Mouse (Mus musculus) spleen, embryonic (tissue): ENCODE measurements around the gene Josd2.

ENCODE experiments used
- CTCF ChIA-PET: fragments of 350-600 bp; sonication (Branson Sonifier 250); formaldehyde crosslinking; loops from one replicate; lab custom pipeline; 2022; lab: Charles Lee

The Josd2 gene

GRCm38 (mm10) chr7:44467811-44468411 lies at the start of gene Josd2:
TSS of gene Josd2 (plus strand) at chr7:44467980.
- CTCF ChIA-PET, result no interaction called here

DNA sequence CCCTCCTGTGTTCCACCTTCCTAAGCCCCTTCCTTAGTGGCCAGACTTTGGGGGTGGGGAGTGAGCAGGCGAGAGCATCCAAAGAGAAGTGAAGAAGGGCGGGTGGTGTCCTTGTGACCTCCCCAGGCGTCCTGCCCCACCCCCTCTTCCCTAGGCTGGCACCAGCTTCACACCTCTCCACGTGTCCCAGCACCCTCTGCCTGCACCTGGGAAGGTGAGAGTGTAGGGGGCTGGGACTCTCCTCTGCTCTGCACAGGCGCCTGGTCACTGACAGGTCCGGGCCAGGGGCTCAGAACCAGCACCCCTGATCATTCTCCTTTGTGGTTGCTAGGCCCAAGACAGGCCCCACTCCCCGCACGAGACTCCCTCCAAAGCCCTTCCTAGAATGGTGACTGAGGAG lies 40.1 kb upstream of the Josd2 start:
- CTCF ChIA-PET, result no interaction called here

DNA sequence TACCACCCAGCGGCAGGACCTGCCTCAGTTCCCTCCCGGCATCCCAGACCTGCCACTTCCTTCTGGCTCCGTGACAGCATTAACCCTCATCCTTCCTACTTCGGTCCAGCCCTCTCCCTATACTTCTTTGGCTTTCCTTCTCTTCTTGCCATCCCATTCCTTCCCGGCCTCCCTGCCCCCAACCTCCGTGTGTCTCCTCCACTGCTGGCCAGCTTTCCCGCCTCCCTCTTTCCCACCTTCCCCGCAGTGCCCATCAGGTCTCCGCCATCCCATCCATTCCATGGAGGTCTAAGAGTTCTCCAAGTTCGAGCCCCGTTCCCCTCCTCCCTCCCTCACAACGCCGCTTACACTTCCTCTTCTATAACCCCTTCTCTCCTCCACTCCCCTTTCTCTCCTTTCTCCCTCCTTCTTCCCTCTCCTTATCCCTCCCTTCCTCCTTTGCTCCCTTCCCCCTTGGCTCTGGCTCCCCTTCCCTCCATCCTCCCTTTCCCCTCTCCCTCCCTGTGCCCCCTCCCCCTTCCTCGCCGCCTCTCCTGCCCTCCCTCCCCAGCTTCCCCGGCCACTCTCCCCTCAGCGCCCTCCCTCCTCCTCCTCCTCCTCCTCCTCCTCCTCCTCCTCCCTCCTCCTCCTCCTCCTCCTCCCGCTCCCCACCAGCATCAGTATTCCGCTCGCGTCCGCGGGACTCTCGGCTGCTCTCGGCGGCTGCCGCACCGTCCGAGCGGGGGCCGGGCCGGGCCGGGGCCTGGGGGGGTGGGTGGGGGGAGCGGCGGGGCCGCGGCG lies 39.4 kb upstream of the Josd2 start:
- CTCF ChIA-PET, result no interaction called here

DNA sequence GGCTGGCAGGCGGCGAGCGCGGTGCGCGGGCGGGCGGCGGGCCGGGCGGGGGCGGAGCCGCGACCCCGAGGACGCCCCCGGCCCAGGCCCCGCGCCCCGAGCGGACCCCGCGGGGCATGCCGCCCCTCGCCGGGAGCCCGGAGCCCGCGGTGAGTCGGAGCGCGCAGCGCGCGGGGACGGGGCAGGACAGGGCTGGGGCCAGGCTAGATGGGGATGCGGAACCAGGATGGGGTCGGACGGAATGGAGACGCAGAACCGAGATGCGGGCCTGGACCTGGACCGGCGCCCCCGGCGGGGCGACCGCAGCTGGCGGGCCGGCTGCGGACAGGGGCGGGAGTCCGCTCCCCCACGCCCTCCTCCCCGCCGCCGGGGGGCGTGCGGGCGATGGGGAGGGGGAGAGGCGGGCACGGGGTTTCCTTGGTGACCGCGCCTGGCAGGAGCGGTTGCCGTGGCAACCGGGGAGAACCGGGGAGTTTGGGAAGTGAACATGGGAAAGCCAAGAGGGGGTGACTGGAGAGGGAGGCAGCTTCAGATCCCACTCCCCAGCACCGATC lies 38.7 kb upstream of the Josd2 start, which contains the start of gene Lrrc4b:
TSS of gene Lrrc4b (plus strand) at position 51 of the 554 bp plus-strand sequence.
- CTCF ChIA-PET, result no interaction called here

DNA sequence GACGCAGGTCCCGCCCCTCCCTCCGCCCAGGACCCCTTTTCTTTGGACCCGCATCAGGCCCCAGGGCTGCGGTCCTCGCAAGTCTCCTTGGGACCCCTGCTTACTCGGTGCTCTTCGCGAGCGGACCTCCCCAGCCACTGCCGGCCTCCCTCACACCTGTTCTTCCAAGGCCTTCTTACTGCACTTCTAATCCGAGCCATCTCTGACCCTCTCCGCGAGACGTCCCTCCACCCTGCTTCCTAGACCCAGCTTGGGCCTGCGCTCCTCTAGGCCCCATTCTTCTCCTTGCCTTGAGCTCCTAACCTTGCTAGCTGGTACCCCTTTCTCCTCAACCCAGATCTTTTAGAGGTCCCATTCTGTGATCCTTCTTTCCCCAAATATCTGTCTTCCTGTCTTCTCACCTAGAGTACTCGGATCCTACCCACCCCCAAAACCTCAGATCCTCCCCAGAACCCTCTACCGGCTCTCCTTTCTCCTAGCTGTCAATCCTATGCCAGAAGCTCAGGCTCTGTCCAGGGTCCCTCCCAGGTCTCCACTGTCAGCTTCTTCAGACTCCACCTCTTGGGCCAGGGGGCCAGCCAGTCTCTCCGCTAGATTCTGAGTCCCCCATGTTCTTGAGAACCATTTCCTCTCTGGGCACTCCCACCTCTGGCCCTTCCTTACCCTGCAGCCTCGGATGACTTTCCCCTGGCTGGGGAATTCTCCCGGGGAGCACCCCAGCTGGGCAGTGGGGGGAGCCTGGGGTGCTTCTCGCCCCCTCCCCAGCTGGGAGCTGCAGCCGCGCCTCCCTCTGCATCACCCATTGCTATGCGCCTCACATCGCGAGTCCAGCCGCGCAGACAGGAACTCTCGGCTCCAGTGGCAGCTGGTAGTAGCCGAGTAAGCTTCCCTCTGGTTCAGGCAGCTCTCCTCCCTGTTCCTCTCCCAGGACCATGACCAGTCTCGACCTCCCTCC lies 38.0 kb upstream of the Josd2 start:
- CTCF ChIA-PET, result interaction anchor here (0.6 kb wide), 1 partner anchor 45 kb away, joined by 11 read pairs; no protein-coding TSS in a partner anchor

DNA sequence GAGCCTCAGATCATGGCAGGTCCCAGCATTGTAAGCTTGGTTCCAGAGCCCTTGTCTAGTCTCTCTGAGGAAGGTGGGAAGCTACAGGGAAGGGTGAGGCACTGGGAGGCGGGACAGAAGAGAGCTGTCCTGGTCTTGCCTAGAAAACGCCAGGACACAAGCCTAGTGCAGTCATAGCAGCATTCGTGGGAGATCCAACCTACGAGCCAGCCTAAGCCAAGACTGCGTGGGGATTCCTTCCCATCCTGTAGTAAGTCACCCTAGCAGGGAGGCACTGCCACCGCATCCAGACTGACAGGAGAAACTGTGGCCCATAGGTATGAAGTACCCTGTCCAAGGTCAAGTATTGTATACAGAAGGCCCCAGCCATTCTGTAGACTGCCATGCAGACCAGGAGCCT lies 35.2 kb upstream of the Josd2 start:
- CTCF ChIA-PET, result no interaction called here

DNA sequence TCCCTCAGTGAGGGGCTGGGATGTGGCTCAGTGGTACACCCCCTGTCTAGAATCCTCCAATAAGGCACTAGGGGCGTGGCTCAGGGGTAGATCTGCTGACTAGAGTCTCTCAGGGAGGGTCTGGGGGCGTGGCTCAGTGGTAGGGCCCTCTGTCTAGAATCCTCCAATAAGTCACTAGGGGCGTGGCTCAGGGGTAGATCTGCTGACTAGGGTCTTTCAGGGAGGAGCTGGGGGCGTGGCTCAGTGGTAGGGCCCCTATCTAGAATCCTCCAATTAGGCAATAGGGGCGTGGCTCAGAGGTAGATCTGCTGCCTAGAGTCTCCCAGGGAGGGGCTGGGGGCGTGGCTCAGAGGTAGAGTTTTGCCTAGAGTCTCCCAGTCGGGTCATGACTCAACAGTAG lies 34.4 kb upstream of the Josd2 start:
- CTCF ChIA-PET, result no interaction called here

DNA sequence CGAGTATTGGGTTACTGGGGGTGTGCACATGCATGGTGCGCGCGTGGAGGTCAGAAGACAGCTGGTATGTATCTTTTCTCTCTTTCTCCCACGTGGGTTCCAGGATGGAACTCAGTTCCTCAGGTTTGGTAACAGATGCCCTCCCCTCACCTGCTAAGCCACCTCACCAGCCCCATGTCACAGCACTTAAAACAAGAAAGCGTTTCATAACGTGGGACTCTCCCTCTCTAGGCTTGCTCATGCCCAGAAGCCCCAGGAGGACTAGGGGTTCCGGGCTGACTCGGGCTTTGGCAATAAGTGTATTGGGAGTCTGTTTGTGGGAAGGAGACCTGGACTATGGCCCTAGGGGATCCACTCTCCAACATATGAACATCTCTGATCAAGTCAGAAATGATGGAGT lies 33.7 kb upstream of the Josd2 start:
- CTCF ChIA-PET, result interaction anchor here (0.5 kb wide), 1 partner anchor 152 kb away, joined by 3 read pairs; no protein-coding TSS in a partner anchor

- CTCF ChIA-PET, result interaction anchor here (0.6 kb wide), 1 partner anchor 232 kb away, joined by 3 read pairs; no protein-coding TSS in a partner anchor
Measured at GRCm38 (mm10) chr7:44435796-44436195, 32.0 kb upstream of the Josd2 start.

DNA sequence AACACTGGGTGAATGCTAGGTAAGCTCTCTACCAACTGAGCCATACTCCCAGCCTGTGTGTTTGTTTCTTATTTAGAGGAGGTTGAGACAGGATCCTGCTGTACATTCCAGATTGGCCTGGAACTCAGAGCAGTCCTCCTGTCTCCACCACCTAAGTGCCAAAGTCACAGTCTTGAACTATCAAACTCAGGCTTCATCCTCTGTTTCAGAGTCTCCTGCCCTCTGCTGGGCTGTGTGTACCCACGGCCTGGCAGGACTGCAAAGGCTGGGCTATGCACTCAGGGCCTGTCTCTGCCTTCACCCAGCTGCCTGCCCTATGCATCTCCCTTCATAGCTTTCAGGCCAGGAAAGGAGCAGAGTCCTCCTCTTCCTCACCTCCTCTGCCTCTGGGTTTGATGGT lies 31.5 kb upstream of the Josd2 start:
- CTCF ChIA-PET, result no interaction called here

DNA sequence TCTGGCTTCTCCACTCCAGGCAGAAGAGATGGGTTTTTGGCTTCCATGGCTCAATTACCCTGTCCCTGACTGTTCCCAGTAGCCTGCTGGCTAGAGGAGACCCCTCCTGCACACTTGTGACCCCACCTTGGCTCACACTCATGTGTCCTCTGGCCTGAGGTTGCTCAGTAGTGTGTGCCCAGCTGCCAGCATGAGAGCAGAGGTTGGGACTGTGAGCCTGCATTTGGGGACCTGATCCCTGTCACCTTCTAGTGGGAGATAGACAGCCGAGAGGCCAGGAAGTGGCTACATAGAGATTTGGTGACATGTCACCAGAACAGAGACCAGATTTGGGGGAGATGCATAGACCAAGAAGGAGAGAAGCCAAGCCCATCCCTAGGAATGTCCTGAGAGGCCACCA lies 30.6 kb upstream of the Josd2 start:
- CTCF ChIA-PET, result interaction anchor here (0.6 kb wide), 1 partner anchor 35 kb away, joined by 3 read pairs; no protein-coding TSS in a partner anchor

GRCm38 (mm10) chr7:44437933-44438332 lies 29.8 kb upstream of the Josd2 start:
- CTCF ChIA-PET, result interaction anchor here (0.6 kb wide), 1 partner anchor 1157 kb away, joined by 5 read pairs; no protein-coding TSS in a partner anchor

DNA sequence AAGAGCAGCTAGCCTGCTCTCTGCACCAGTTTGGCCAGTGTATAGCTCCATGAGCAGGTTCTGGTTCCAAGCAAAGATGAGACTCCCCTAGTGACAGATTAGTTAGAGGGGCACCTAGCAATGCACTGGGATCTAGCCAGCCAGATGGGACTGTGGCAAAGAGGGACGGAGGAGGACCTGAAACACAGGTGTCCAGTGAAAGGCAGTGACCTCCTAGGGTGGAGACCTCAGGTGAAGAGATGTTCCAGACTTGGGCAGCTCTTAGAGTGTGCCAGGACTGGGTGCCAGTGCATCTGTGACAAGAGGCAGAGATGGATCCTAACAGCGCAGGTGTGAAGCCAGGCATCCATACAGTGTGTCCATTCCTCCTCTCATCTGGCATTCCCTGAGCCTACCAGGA lies 28.1 kb upstream of the Josd2 start:
- CTCF ChIA-PET, result no interaction called here

- CTCF ChIA-PET, result no interaction called here
Measured at GRCm38 (mm10) chr7:44440479-44440878, 27.3 kb upstream of the Josd2 start.

DNA sequence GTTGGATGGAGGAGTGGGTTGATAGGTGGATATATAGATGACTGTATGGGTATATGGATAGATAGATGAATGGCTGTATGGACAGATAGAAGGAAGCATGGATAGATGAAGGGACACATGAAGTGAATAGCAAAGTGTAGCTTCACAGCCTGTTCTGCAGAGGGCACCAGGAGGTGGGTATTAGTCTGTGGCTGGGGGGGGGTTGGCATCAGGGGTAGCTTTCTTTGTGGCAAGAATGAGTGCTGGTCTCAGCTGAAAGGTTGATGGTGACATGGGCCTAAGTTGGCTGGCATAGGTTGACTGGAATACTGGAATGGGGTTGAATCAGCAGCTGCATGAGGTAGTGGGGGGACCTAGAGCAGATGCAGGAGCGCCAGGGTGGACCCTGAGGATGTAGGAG lies 26.6 kb upstream of the Josd2 start:
- CTCF ChIA-PET, result no interaction called here

DNA sequence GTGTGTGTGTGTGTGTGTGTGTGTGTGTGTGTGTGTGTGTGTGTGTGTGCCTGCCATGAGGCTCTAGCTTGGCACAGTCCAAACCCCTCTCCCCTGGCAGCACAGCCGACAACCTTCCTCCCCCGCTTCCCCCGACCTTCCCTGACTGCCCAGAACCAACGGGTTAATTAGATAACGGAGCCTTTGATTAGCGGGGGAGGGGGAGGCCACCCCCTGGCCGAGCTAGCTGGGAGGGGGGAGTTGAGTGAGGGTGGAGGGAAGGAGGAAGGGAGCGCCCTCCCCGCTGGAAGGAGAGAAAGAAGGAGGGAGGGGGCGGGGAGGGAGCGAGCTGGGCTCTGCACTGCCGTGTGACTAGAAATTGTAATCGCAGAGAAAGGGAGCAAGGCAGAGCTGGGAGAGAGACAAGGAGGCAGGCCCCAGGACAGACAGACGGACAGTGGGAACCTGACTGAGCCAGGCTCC lies 26.1 kb upstream of the Josd2 start:
- CTCF ChIA-PET, result no interaction called here

GRCm38 (mm10) chr7:44442407-44442821 lies 25.4 kb upstream of the Josd2 start:
- CTCF ChIA-PET, result no interaction called here

- CTCF ChIA-PET, result no interaction called here
Measured at GRCm38 (mm10) chr7:44443268-44444173, 24.3 kb upstream of the Josd2 start.

DNA sequence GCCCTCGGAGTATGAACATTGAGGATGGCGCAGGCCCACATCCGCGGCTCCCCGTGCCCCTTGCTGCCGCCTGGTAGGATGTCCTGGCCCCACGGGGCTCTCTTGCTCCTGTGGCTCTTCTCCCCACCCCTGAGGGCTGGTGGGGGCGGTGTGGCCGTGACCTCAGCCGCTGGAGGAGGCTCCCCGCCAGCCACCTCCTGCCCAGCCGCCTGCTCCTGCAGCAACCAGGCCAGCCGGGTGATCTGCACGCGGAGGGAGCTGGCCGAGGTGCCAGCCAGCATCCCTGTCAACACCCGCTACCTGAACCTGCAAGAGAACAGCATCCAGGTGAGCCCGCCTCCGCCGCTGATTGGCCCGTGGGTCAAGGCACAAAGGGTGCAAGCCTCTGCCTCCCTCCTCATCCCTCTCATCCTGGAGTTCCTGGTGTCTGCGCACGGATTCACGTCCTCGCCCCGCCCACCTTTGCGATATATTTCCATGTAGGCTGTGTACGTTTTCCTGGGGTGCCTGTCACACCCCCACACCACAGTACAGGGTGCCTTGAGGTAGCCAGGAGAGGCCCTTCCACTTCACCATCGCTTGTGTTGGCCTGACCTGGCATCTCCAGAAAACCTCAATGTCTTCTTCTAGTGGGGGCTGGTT lies 22.8 kb upstream of the Josd2 start:
- CTCF ChIA-PET, result no interaction called here

- CTCF ChIA-PET, result no interaction called here
Measured at GRCm38 (mm10) chr7:44445528-44445923, 22.3 kb upstream of the Josd2 start.
